9 mouse cellular contexts compared by ENCODE assay signal in genomic region chr15:81554558-81555297, GRCm38 (mm10). TPM values are rescaled to one million over a fixed set of nuclear protein-coding genes. Genes with fewer than 3 reads are reported as not detected.
DNase-seq lines count a peak whose midpoint lies in the region; ATAC-seq lines count a peak whose summit lies in the region.
"Had no signal": no experiment of that assay in that cellular context is flagged by ENCODE, and none has a peak within 500 bp of the region (broad histone marks: within the 10 kb centered on the region; RNA-seq: fewer than 3 reads in every experiment).

No protein-coding gene starts in this region.

- DNase-seq in cerebellum, postnatal 14 days: peak; percentile 18 to 23
- no peak for DNase-seq in cerebellum, adult 18-20 months
- peak; percentile 18 for DNase-seq in adrenal gland, adult 8-10 months
- DNase-seq in intestine, embryonic 14.5 days (ENCODE audit: low spot score): peak; percentile 69
- DNase-seq in mesoderm, embryonic 11.5 days (ENCODE audit: low read depth, low spot score): peak; percentile 83
- DNase-seq in natural killer cell, adult 2 months (ENCODE audit: low spot score in 2 of 2): no peak
- no peak for DNase-seq in left cerebral cortex, postnatal 14 days (ENCODE audit: low spot score in 2 of 2)
- DNase-seq: forebrain, postnatal 0 days had no signal

- no peaks in the 10 kb centered on the region for H3K36me3 ChIP-seq in intestine, embryonic 14.5 days (ENCODE audit: control insufficient read depth, insufficient read depth, low read length)

- H3K4me1 ChIP-seq in intestine, embryonic 14.5 days (replicated peaks; ENCODE audit: control insufficient read depth, insufficient read depth, low read length): no peaks in the 10 kb centered on the region

- H3K9ac ChIP-seq in intestine, embryonic 14.5 days (ENCODE audit: low read length): no peak overlapping the region
- H3K9ac ChIP-seq: forebrain, postnatal 0 days had no signal

- WGBS in intestine, embryonic 14.5 days: 31% methylated on average over 18 of the region's 18 CpGs

- H3K4me3 ChIP-seq in intestine, embryonic 14.5 days (ENCODE audit: low read depth, low read length): no peak overlapping the region

- H3K9me3 ChIP-seq in intestine, embryonic 14.5 days (ENCODE audit: control insufficient read depth, low read length): no peaks in the 10 kb centered on the region

- H3K27me3 ChIP-seq in intestine, embryonic 14.5 days (replicated peaks; ENCODE audit: control insufficient read depth, insufficient read depth, low read length): no peaks in the 10 kb centered on the region

- ATAC-seq in intestine, embryonic 14.5 days (replicated peaks; ENCODE audit: low FRiP score, low TSS enrichment, low read depth): peak; percentile 86; the same call in 1 of the 2 replicates
- no peak for ATAC-seq in erythroid progenitor cell, adult 5-6 weeks (replicated peaks; ENCODE audit: low FRiP score, poor library complexity, severe bottlenecking)
- ATAC-seq: forebrain, postnatal 0 days had no signal

- intact Hi-C loops in left cerebral cortex, postnatal 14 days (cut with DNase I): no loop called here

- no peak overlapping the region for H3K27ac ChIP-seq in intestine, embryonic 14.5 days (ENCODE audit: low read depth)

- peak overlapping the region; percentile 30 for H3K4me2 ChIP-seq in intestine, embryonic 14.5 days (ENCODE audit: low read length)

RNA-seq across cellular contexts. Expression of gene Ep300, which starts 30.4 kb away (rescaled TPM):
- 100 to 1,000 TPM in 1 of 4 experiments, 10 to 100 TPM in 3; 62.2 to 107 (median 76.8) TPM for total RNA-seq in adrenal gland, adult 8-10 months (2022)
- 21.1 and 24.0 TPM in 2 replicates for polyA plus RNA-seq in intestine, embryonic 14.5 days (2014; fragmentation: Nextera tagmentation; extraction: Ambion mirVana)
- 10 to 100 TPM; 57.9 to 58.3 TPM for total RNA-seq in left cerebral cortex, postnatal 14 days (2021)
- total RNA-seq in erythroid progenitor cell, adult 5-6 weeks (2015; ENCODE audit: low replicate concordance): 135 and 137 TPM in 2 replicates
- 81.7 and 111 TPM in 2 replicates for total RNA-seq in erythroid progenitor cell, adult 5-6 weeks (2017; ENCODE audit: low replicate concordance)

Comparison
In these comparisons a context has a peak if more than half of its experiments do, and no peak if none do; other contexts are left out.
1. DNase-seq: peak in cerebellum, postnatal 14 days (2 of 2), adrenal gland, adult 8-10 months (single experiment), intestine, embryonic 14.5 days (single experiment) and mesoderm, embryonic 11.5 days (single experiment); none in cerebellum, adult 18-20 months (0 of 2), natural killer cell, adult 2 months (0 of 2) and left cerebral cortex, postnatal 14 days (0 of 2).